Mouse (Mus musculus) hindbrain, embryonic 16.5 days (tissue): Measurements from ENCODE around the gene Ctsa. TPM values are rescaled to one million over a fixed set of nuclear protein-coding genes. Genes with fewer than 3 reads are reported as not detected.
"Not testable (repeated sequence)": the region's sequence is repeated elsewhere in the genome, so short reads cannot be mapped to it uniquely, and the experiment has no call there.

ENCODE experiments used
- ATAC-seq: fragments of 200-750 bp; cut with Nextera tagmentation; 2 replicates; pipeline ENCODE4 v1.8.0; 2017; ENCODE audit warnings: moderate TSS enrichment, moderate library complexity
- H3K27ac ChIP-seq: fragments of 300-500 bp; sonication (generic); 2 replicates; pipeline ENCODE4 v1.5.1; 2014; ENCODE audit warnings: low read depth, mild to moderate bottlenecking, control low read depth, low read length, moderate library complexity
- H3K27me3 ChIP-seq: fragments of 300-500 bp; sonication (generic); replicated peaks from 2 replicates; pipeline ENCODE4 v1.6.1; 2014; ENCODE audit warnings: low read length; ENCODE audit not compliant: control insufficient read depth, insufficient read depth
- H3K36me3 ChIP-seq: fragments of 300-500 bp; sonication (generic); 2 replicates; pipeline ENCODE4 v1.6.1; 2014; ENCODE audit warnings: mild to moderate bottlenecking, low read length, moderate library complexity, mixed read lengths; ENCODE audit not compliant: control insufficient read depth, insufficient read depth
- H3K4me1 ChIP-seq: fragments of 300-500 bp; sonication (generic); 2 replicates; pipeline ENCODE4 v1.6.1; 2014; ENCODE audit warnings: low read depth, low read length; ENCODE audit not compliant: control insufficient read depth, insufficient read depth
- H3K4me2 ChIP-seq: fragments of 300-500 bp; sonication (generic); 2 replicates; pipeline ENCODE4 v1.6.1; 2014; ENCODE audit warnings: mild to moderate bottlenecking, low read length, control low read depth, moderate library complexity
- H3K4me3 ChIP-seq: fragments of 300-500 bp; sonication (generic); 2 replicates; pipeline ENCODE4 v1.5.1; 2014; ENCODE audit warnings: mild to moderate bottlenecking, low read length, control low read depth, moderate library complexity
- H3K9ac ChIP-seq: fragments of 300-500 bp; sonication (generic); 2 replicates; pipeline ENCODE4 v1.6.1; 2014; ENCODE audit warnings: low read depth, mild to moderate bottlenecking, control low read depth, low read length, moderate library complexity
- H3K9me3 ChIP-seq: fragments of 300-500 bp; sonication (generic); 2 replicates; pipeline ENCODE4 v1.6.1; 2014; ENCODE audit warnings: mild to moderate bottlenecking, low read length, moderate library complexity; ENCODE audit not compliant: control insufficient read depth
- WGBS: fragments of 180-500 bp; shearing (Covaris S2); extraction: QIAGEN DNeasy Blood & Tissue Kit; methylation state at CpG from one replicate; pipeline ENCODE4 v1.1.7; 2014; 5-methylcytosine and 5-hydroxymethylcytosine counted together
- polyA plus RNA-seq: library from polyadenylated mRNA; unstranded; fragments of >200 nt; fragmentation: Nextera tagmentation; extraction: Ambion mirVana; gene quantifications from 2 replicates; pipeline ENCODE4 v1.2.1, GENCODE M21; 2015

Gene Ctsa
- polyA plus RNA-seq, 1 experiment from 2014 or later = 108 TPM

DNA sequence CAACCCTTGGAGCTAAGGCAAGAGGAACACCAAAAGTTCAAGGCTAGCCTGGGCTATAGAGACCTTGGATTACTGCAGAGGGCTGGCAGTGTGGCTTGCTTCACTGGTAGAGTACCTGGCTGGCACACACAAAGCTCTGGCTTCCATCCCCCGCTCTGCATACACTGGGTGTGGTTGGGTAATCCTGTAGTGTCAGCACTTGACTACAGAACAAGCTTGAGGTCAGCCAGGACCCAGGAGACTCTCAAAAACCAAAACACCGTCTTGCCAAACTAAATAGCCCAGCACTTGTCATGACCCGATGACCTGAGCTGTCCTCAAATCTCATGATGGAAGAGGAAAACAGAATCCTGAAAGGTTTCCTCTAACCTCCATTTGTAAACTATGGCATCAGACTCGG lies 42.2 kb upstream of the Ctsa start:
- Histone ChIP-seq H3K4me1 (peaks cover 11% of the 10 kb centered on the region), H3K4me2 (no peak overlapping the region), H3K36me3 (no peaks in the 10 kb centered on the region; the same call in 1 of the 2 replicates), H3K9ac (no peak overlapping the region), H3K4me3 (no peak overlapping the region), H3K27me3 (no peaks in the 10 kb centered on the region), H3K9me3 (no peaks in the 10 kb centered on the region), H3K27ac (no peak overlapping the region)
- WGBS = 90% methylated on average over 4 of the region's 4 CpGs
- ATAC-seq = no peak

- ATAC-seq = no peak
- H3K36me3 ChIP-seq = no peaks in the 10 kb centered on the region; the same call in 1 of the 2 replicates
- no peak overlapping the region for H3K27ac ChIP-seq
- no peak overlapping the region for H3K4me2 ChIP-seq
- H3K4me3 ChIP-seq = no peak overlapping the region
- WGBS = 83% methylated on average over 18 of the region's 18 CpGs
- H3K4me1 ChIP-seq = peaks cover 8% of the 10 kb centered on the region
- H3K9ac ChIP-seq = no peak overlapping the region
- no peaks in the 10 kb centered on the region for H3K9me3 ChIP-seq
- no peaks in the 10 kb centered on the region for H3K27me3 ChIP-seq
These were observed 40.8 kb upstream of the Ctsa start for GRCm38 (mm10) chr2:164791841-164792261.

GRCm38 (mm10) chr2:164792400-164793190 lies 40.1 kb upstream of the Ctsa start:
- Histone ChIP-seq H3K27me3 (no peaks in the 10 kb centered on the region), H3K4me2 (no peak overlapping the region), H3K9me3 (no peaks in the 10 kb centered on the region), H3K4me3 (no peak overlapping the region), H3K4me1 (0 out of 2 replicates have a peak, but pooled peaks cover 3% of the 10 kb centered on the region), H3K27ac (no peak overlapping the region), H3K9ac (no peak overlapping the region), H3K36me3 (no peaks in the 10 kb centered on the region; the same call in 1 of the 2 replicates)
- ATAC-seq = no peak
- 97% methylated on average over 12 of the region's 12 CpGs for WGBS

DNA sequence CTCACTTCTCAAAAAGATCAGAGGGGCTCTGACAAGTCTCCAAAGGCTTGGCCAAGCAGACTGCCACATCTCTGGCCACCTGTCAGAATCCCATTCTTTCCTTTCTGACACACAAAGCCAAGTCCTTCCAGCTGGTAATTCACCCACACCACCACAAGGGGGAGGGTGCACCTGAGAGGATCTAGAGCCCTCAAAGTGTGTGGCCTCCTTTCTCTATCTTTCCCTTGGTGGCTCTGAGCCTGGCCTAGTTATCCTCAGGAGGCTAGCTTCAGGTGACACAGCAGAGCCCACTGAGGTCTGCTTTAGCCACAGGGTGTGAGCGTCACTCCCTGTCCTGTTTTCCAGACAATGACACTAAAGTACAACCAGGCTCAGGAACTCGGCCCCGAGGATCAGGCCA lies 39.4 kb upstream of the Ctsa start:
- Histone ChIP-seq H3K9ac (no peak overlapping the region), H3K9me3 (no peaks in the 10 kb centered on the region), H3K4me1 (0 out of 2 replicates have a peak, but pooled peaks cover 3% of the 10 kb centered on the region), H3K36me3 (peaks cover 4% of the 10 kb centered on the region), H3K4me2 (no peak overlapping the region), H3K27ac (no peak overlapping the region), H3K4me3 (no peak overlapping the region), H3K27me3 (no peaks in the 10 kb centered on the region)
- 91% methylated on average over 3 of the region's 3 CpGs for WGBS
- ATAC-seq = no peak

DNA sequence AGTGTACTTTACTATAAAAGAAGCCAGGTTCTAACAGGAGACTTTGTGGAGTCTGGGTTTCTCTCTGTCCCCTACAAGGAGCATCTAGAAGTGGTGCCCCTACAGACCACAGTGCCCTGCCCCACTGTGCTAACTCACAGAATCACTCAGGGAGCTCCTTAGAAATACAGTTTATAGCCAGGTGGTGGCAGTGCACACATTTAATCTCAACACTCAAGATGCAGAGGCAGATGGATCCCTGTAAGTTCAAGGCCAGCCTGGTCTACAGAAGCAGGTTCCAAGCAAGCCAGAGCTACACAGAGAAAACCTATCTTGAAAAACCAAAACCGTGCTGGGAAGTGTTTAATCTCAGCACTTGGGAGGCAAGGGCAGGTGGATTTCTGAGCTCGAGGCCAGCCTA lies 38.9 kb upstream of the Ctsa start:
- no peak overlapping the region for H3K4me2 ChIP-seq
- H3K4me1 ChIP-seq = no peaks in the 10 kb centered on the region
- no peak for ATAC-seq
- no peaks in the 10 kb centered on the region for H3K27me3 ChIP-seq
- H3K36me3 ChIP-seq = peaks cover 4% of the 10 kb centered on the region
- H3K27ac ChIP-seq = no peak overlapping the region
- H3K4me3 ChIP-seq = no peak overlapping the region
- 94% methylated on average over 2 of the region's 2 CpGs for WGBS
- H3K9ac ChIP-seq = no peak overlapping the region
- no peaks in the 10 kb centered on the region for H3K9me3 ChIP-seq

GRCm38 (mm10) chr2:164794293-164794692 lies 38.4 kb upstream of the Ctsa start:
- Histone ChIP-seq H3K4me2 (no peak overlapping the region), H3K36me3 (peaks cover 4% of the 10 kb centered on the region), H3K9ac (no peak overlapping the region), H3K27ac (no peak overlapping the region), H3K9me3 (no peaks in the 10 kb centered on the region), H3K4me1 (no peaks in the 10 kb centered on the region), H3K27me3 (no peaks in the 10 kb centered on the region), H3K4me3 (no peak overlapping the region)
- no peak for ATAC-seq
- WGBS = 39% methylated on average over 5 of the region's 5 CpGs

- H3K4me1 ChIP-seq = no peaks in the 10 kb centered on the region
- H3K27ac ChIP-seq = no peak overlapping the region
- no peak overlapping the region for H3K9ac ChIP-seq
- no peak overlapping the region for H3K4me3 ChIP-seq
- H3K9me3 ChIP-seq = no peaks in the 10 kb centered on the region
- H3K4me2 ChIP-seq = no peak overlapping the region
- ATAC-seq = no peak
- H3K36me3 ChIP-seq = peaks cover 4% of the 10 kb centered on the region
- no peaks in the 10 kb centered on the region for H3K27me3 ChIP-seq
- 91% methylated on average over 4 of the region's 4 CpGs for WGBS
These were observed 36.8 kb upstream of the Ctsa start for GRCm38 (mm10) chr2:164795868-164796267.

DNA sequence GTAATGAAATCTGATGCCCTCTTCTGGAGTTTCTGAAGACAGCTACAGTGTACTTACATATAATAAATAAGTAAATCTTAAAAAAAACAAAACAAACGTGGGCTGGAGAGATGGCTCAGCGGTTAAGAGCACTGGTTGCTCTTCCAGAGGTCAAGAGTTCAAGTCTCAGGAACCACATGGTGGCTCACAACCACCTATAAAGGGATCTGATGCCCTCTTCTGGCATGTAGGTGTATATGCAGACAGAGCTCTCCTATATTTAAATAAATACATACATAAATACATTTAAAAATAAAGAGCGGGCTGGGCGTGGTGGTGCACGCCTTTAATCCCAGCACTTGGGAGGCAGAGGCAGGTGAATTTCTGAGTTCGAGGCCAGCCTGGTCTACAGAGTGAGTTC lies 34.1 kb upstream of the Ctsa start:
- not testable (repeated sequence) for H3K4me3 ChIP-seq, H3K4me1 ChIP-seq, H3K4me2 ChIP-seq, H3K27ac ChIP-seq, H3K27me3 ChIP-seq, H3K36me3 ChIP-seq, ATAC-seq, H3K9ac ChIP-seq, H3K9me3 ChIP-seq
- WGBS = 80% methylated on average over 6 of the region's 6 CpGs

DNA sequence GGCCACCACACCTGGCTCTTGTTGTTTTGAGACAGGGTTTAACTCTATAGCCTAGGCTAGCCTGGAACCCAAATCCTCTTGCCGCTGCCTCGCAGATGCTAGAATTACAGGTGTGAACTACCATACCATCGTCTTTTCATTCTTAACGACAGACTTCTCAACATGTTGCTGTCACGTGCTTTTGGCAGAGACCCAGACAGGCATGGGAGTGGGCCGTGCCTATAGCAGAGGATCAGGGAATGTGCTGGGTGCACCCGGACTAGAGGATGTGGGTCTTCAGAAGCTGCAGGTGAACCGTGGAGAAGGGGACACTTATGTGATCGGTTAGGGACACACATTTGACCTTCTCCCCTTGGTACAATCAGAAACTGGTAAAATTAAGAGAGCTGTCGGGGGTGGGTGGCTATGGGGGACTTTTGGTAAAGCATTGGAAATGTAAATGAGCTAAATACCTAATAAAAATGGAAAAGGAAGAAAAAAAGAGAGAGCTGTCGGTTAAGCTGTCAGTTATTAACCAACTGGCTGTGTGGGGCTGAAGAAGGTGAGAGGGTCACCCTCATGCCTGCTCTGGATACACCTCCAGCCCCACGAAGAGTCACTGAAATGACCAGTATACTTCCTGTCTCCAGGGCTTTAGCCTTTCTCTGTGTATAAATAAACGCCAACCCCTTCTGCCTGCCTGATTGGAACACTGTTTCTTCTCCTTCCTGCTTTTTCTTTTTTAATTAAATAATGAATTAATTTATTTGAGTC lies 32.2 kb upstream of the Ctsa start:
- Histone ChIP-seq H3K27ac (no peak overlapping the region), H3K27me3 (no peaks in the 10 kb centered on the region), H3K4me1 (peaks cover 14% of the 10 kb centered on the region), H3K4me2 (no peak overlapping the region), H3K9ac (no peak overlapping the region), H3K9me3 (no peaks in the 10 kb centered on the region), H3K36me3 (peaks cover 4% of the 10 kb centered on the region; the same call in 1 of the 2 replicates), H3K4me3 (no peak overlapping the region)
- no peak for ATAC-seq
- WGBS = 93% methylated on average over 13 of the region's 13 CpGs
